11 mouse cellular contexts compared by ENCODE assay signal in the genomic region with DNA sequence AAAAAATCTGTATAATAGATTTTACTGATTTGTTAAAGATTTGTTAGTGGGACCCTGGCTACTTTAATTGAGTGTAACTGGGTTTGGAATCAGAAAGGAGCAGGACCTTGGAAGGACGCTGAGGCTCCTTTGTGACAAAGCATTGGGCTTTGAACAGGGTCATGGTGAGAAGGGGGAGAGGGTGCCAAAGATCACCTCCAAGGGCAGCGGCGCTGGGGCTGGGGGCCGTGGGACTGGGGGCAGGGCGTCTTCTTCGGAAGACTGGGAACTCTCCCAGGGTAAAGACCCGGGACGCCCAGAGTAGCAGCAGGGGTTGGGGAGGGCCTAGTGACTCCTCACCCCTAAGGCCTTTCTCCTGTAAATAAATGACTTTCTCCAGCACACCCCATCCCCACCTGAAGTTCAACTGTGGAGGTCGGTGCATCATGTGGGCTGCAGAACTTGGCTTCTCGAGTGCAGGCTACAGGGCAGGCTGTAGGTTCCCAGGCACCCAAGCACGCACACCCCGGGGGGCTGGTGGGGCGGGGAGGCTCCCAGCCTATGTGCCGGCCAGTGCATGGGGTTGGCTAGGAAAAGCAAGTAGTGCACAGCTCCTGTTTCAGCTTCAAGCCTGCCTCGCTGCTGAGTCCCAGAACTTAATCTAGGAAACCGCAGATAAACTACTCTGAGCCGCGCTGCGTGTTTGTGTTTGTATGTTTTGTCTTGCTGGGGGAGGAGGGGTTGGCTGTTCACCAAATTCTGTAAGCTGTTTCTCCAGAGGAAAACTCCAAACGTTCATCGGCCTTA. TPM values are rescaled to one million over a fixed set of nuclear protein-coding genes. Genes with fewer than 3 reads are reported as not detected.
DNase-seq lines count a peak whose midpoint lies in the region; ATAC-seq lines count a peak whose summit lies in the region.
"Had no signal": no experiment of that assay in that cellular context is flagged by ENCODE, and none has a peak within 500 bp of the region (broad histone marks: within the 10 kb centered on the region; RNA-seq: fewer than 3 reads in every experiment).

No protein-coding gene starts in this region.

- no peak for DNase-seq in hindbrain, embryonic 10.5 days (ENCODE audit: low spot score)
- DNase-seq in lung, postnatal 10 days: peak; percentile 44
- no peak for DNase-seq in lung, postnatal 36 days
- DNase-seq in intestine, embryonic 14.5 days (ENCODE audit: low spot score): no peak
- no peak for DNase-seq in thymus, postnatal 14 days
- no peak for DNase-seq in Muller cell, postnatal 12 days (ENCODE audit: inconsistent ontology term)
- DNase-seq: cerebellum, adult 2 months; thymus, postnatal 4 days had no signal

- peak overlapping the region; percentile 67 for H3K27ac ChIP-seq in hindbrain, embryonic 10.5 days
- no peak overlapping the region for H3K27ac ChIP-seq in hindbrain, embryonic 12.5 days
- peak overlapping the region; percentile 49; the same call in 1 of the 2 replicates for H3K27ac ChIP-seq in intestine, embryonic 14.5 days (ENCODE audit: low read depth)

- no peaks in the 10 kb centered on the region for H3K27me3 ChIP-seq in hindbrain, embryonic 10.5 days (ENCODE audit: insufficient read depth, poor library complexity, severe bottlenecking)
- peaks cover 3% of the 10 kb centered on the region; the same call in 1 of the 2 replicates for H3K27me3 ChIP-seq in hindbrain, embryonic 12.5 days
- no peaks in the 10 kb centered on the region for H3K27me3 ChIP-seq in intestine, embryonic 14.5 days (replicated peaks; ENCODE audit: control insufficient read depth, insufficient read depth, low read length)
- H3K27me3 ChIP-seq: CH12.LX had no signal

- no peak overlapping the region for H3K4me2 ChIP-seq in hindbrain, embryonic 12.5 days (replicated peaks)
- peak overlapping the region; percentile 7; the same call in 1 of the 2 replicates for H3K4me2 ChIP-seq in intestine, embryonic 14.5 days (ENCODE audit: low read length)
- H3K4me2 ChIP-seq: liver, embryonic 11.5 days had no signal

- no peaks in the 10 kb centered on the region for H3K36me3 ChIP-seq in hindbrain, embryonic 10.5 days
- H3K36me3 ChIP-seq in hindbrain, embryonic 12.5 days: no peaks in the 10 kb centered on the region
- no peaks in the 10 kb centered on the region for H3K36me3 ChIP-seq in intestine, embryonic 14.5 days (ENCODE audit: control insufficient read depth, insufficient read depth, low read length)

- WGBS in hindbrain, embryonic 10.5 days: 44% methylated on average over 21 of the region's 21 CpGs
- 43% methylated on average over 21 of the region's 21 CpGs for WGBS in hindbrain, embryonic 12.5 days
- WGBS in intestine, embryonic 14.5 days: 45% methylated on average over 21 of the region's 21 CpGs

- no peak for ATAC-seq in hindbrain, embryonic 12.5 days (ENCODE audit: low FRiP score)
- ATAC-seq in intestine, embryonic 14.5 days (replicated peaks; ENCODE audit: low FRiP score, low TSS enrichment, low read depth): no peak

- H3K9ac ChIP-seq in hindbrain, embryonic 12.5 days: no peak overlapping the region
- no peak overlapping the region for H3K9ac ChIP-seq in intestine, embryonic 14.5 days (ENCODE audit: low read length)

- no peaks in the 10 kb centered on the region for H3K9me3 ChIP-seq in hindbrain, embryonic 10.5 days
- no peaks in the 10 kb centered on the region for H3K9me3 ChIP-seq in hindbrain, embryonic 12.5 days (replicated peaks)
- no peaks in the 10 kb centered on the region for H3K9me3 ChIP-seq in intestine, embryonic 14.5 days (ENCODE audit: control insufficient read depth, low read length)

- no peak overlapping the region for H3K4me3 ChIP-seq in hindbrain, embryonic 10.5 days
- H3K4me3 ChIP-seq in hindbrain, embryonic 12.5 days: no peak overlapping the region
- no peak overlapping the region for H3K4me3 ChIP-seq in intestine, embryonic 14.5 days (ENCODE audit: low read depth, low read length)

- peaks cover 69% of the 10 kb centered on the region for H3K4me1 ChIP-seq in hindbrain, embryonic 10.5 days (replicated peaks)
- peaks cover 13% of the 10 kb centered on the region; the same call in 1 of the 2 replicates for H3K4me1 ChIP-seq in hindbrain, embryonic 12.5 days
- peaks cover 27% of the 10 kb centered on the region for H3K4me1 ChIP-seq in intestine, embryonic 14.5 days (replicated peaks; ENCODE audit: control insufficient read depth, insufficient read depth, low read length)

RNA-seq across cellular contexts. Expression of gene Sema4c, which starts 9.9 kb away (rescaled TPM):
- 25.4 and 29.6 TPM in 2 replicates for polyA plus RNA-seq in hindbrain, embryonic 10.5 days (2016; fragmentation: Nextera tagmentation; extraction: Ambion mirVana)
- polyA plus RNA-seq in hindbrain, embryonic 12.5 days (2016; fragmentation: Nextera tagmentation; extraction: Ambion mirVana): 33.4 and 35.6 TPM in 2 replicates
- 2.8 and 2.9 TPM in 2 replicates for polyA plus RNA-seq in intestine, embryonic 14.5 days (2014; fragmentation: Nextera tagmentation; extraction: Ambion mirVana)

RNA-seq across cellular contexts. Expression of gene Ankrd39, which starts 20.8 kb away (rescaled TPM):
- 16.9 and 20.6 TPM in 2 replicates for polyA plus RNA-seq in hindbrain, embryonic 10.5 days (2016; fragmentation: Nextera tagmentation; extraction: Ambion mirVana)
- 17.8 and 18.8 TPM in 2 replicates for polyA plus RNA-seq in hindbrain, embryonic 12.5 days (2016; fragmentation: Nextera tagmentation; extraction: Ambion mirVana)
- polyA plus RNA-seq in intestine, embryonic 14.5 days (2014; fragmentation: Nextera tagmentation; extraction: Ambion mirVana): 25.7 and 28.6 TPM in 2 replicates

RNA-seq across cellular contexts. Expression of gene Gm42417, which starts 28.8 kb away (rescaled TPM):
- polyA plus RNA-seq in hindbrain, embryonic 10.5 days (2016; fragmentation: Nextera tagmentation; extraction: Ambion mirVana): 0.75 TPM in 1 of 2 replicates, not detected in the other
- polyA plus RNA-seq in hindbrain, embryonic 12.5 days (2016; fragmentation: Nextera tagmentation; extraction: Ambion mirVana): not detected in 2 replicates
- polyA plus RNA-seq in intestine, embryonic 14.5 days (2014; fragmentation: Nextera tagmentation; extraction: Ambion mirVana): 0.99 TPM in 1 of 2 replicates, not detected in the other
- polyA plus RNA-seq: liver, embryonic 11.5 days had no signal

RNA-seq across cellular contexts. Expression of gene Ankrd23, which starts 31.3 kb away (rescaled TPM):
- polyA plus RNA-seq in hindbrain, embryonic 10.5 days (2016; fragmentation: Nextera tagmentation; extraction: Ambion mirVana): 15.7 and 18.0 TPM in 2 replicates
- polyA plus RNA-seq in hindbrain, embryonic 12.5 days (2016; fragmentation: Nextera tagmentation; extraction: Ambion mirVana): 14.6 and 18.8 TPM in 2 replicates
- polyA plus RNA-seq in intestine, embryonic 14.5 days (2014; fragmentation: Nextera tagmentation; extraction: Ambion mirVana): 11.6 and 14.8 TPM in 2 replicates

RNA-seq across cellular contexts. Expression of gene Cnnm3, which starts 56.3 kb away (rescaled TPM):
- polyA plus RNA-seq in hindbrain, embryonic 10.5 days (2016; fragmentation: Nextera tagmentation; extraction: Ambion mirVana): 3.2 and 3.5 TPM in 2 replicates
- polyA plus RNA-seq in hindbrain, embryonic 12.5 days (2016; fragmentation: Nextera tagmentation; extraction: Ambion mirVana): 4.5 and 4.6 TPM in 2 replicates
- 5.4 and 6.2 TPM in 2 replicates for polyA plus RNA-seq in intestine, embryonic 14.5 days (2014; fragmentation: Nextera tagmentation; extraction: Ambion mirVana)
